Mouse (Mus musculus): ENCODE data around the gene Wnt1.

The Wnt1 gene

DNA sequence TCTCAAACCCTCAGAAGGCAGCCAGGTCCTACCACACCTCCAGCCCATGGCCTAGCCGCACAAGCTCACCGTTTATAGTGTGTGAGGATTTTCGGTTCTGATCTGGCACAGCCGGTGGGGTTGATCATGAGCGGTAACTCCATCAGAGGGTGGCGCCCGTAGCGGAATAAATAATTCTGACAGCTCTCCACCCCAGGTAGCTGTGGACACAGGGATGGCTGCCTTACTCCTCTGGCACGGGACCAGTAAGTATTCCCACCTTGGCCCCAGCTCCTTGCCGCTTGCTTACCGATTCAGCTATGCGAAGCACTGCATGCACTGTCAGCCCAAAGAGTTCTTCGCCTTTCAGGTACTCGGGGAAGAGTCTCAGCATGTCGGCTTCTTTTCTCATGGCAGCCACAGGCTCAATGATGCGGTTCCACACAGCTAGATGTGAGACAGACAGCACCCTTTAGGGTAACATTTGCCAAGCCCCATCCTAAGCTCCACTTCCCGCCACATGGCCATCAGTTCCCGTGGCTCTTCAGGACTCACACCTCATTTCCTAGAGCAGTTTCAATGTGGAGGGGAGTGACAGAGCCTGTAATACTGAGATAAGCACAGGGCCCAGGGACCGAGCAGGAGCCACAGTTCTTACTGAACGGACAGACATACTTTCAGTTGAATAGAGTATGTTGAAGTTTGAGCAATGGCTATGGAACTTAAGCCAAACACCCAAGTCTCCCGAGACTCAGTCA lies 47.5 kb downstream of the Wnt1 start:
- DNase-seq (ENCODE audit: low read depth, low spot score), result no peak

DNA sequence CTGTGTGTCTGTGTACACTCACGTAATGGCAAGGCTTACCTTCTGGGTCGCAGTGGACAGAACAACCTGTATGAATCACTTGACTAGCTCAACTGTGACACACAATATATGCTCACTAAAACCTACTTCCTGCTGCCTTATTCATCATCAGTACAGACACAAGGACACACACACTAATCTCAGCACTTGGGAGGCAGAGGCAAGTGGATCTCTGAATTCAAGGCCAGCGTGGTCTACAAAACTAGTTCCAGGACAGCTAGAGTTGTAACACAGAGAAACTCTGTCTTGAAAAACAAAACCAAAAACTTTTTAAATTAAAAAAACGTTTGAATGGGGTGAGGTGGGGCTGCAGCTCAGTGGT lies 48.1 kb downstream of the Wnt1 start:
- no peak for DNase-seq (ENCODE audit: low read depth, low spot score)

GRCm38 (mm10) chr15:98839161-98839560 lies 49.5 kb downstream of the Wnt1 start:
- no peak for DNase-seq (ENCODE audit: low read depth, low spot score)

DNA sequence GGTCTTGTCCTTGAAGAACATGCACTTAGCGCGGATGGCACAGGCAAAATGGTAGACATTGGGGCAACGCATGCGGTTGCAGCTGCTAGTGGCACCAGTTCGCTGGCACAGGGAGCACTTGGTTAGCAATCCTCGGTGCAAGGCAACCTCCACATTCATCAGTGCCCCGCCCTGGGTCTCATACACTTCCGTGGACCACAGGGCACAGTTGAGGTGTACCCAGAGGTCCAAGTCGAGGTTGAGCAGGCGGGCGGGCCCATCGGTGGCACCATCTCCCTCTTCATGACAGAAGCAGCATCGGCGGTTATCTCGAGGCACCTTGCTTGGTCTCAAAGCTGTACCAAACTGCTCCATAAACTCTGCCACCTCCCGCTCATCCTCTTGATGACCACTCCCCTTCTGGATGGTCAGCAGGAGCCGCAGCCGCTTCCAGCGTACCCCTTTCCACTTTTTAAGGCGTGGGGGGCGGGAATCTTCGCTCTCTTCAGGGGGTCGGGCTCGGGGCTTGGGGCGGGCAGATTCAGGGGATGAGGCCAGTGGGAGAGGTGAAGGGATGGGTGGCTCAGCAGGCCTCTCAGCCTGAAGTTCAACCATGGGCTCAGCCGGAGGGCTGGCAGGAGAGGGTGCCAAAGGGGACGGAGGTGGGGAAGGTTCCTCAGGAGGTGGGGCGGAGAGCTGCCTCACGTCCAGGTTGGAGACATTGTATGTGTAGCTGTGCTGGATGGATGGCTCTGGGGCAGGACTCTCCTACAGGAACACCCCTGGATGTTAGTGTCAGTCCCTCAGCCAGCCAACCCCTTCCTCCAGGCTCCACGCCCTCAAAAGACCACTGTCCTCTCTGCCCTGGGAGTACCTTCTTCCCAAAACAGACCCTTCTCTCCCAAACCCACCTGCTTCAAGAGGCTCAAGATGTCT lies 50.3 kb downstream of the Wnt1 start:
- DNase-seq (ENCODE audit: low read depth, low spot score), result no peak
